Mouse (Mus musculus) adrenal gland, adult 2 months (tissue): Measurements from ENCODE around the gene Naglu. TPM values are rescaled to one million over a fixed set of nuclear protein-coding genes. Genes with fewer than 3 reads are reported as not detected.

ENCODE experiments used
- DNase-seq: peaks from one replicate; pipeline ENCODE4 v3.0.0; 2021
- polyA plus RNA-seq: library from polyadenylated mRNA; depleted of rRNA; stranded (reverse); fragments of >200 nt; gene quantifications from 2 replicates; pipeline ENCODE4 v1.2.3, GENCODE M21; 2012
- total RNA-seq, 2 experiments: library from RNA; stranded (reverse); gene quantifications; 2 replicates each; pipeline ENCODE4 v1.2.3; 2021

The Naglu gene
- total and polyA plus RNA-seq, 3 experiments = 38.0 to 120 (median 42.5) TPM

- DNase-seq = peak; percentile 67
Observed at GRCm38 (mm10) chr11:101083083-101083697, 13.4 kb downstream of the Naglu start.

GRCm38 (mm10) chr11:101084246-101084645 is 14.4 kb downstream of the Naglu start:
- DNase-seq = no peak

GRCm38 (mm10) chr11:101084811-101085210 is 15.0 kb downstream of the Naglu start:
- DNase-seq = no peak

- peak; percentile 8 for DNase-seq
Observed at GRCm38 (mm10) chr11:101085617-101086322, 16.0 kb downstream of the Naglu start.

GRCm38 (mm10) chr11:101086323-101086674 is 16.5 kb downstream of the Naglu start:
- DNase-seq = peak; percentile 25

- DNase-seq = peak; percentile 94
Observed at GRCm38 (mm10) chr11:101086756-101087681, 17.2 kb downstream of the Naglu start, which contains the start of gene Mlx. TSS of gene Mlx (plus strand) at chr11:101087277.

- DNase-seq = no peak
Observed at GRCm38 (mm10) chr11:101087682-101088055, 17.9 kb downstream of the Naglu start.

GRCm38 (mm10) chr11:101089931-101090330 is 20.1 kb downstream of the Naglu start:
- peak; percentile 70 for DNase-seq

- no peak for DNase-seq
Observed at GRCm38 (mm10) chr11:101094930-101095313, 25.1 kb downstream of the Naglu start.

- peak; percentile 97 for DNase-seq
Observed at GRCm38 (mm10) chr11:101095314-101096024, 25.7 kb downstream of the Naglu start, which contains the start of gene Psmc3ip. TSS of gene Psmc3ip (minus strand) at chr11:101095436.

- no peak for DNase-seq
Observed at GRCm38 (mm10) chr11:101098231-101098630, 28.4 kb downstream of the Naglu start.

- DNase-seq = no peak
Observed at GRCm38 (mm10) chr11:101103011-101103410, 33.2 kb downstream of the Naglu start.

GRCm38 (mm10) chr11:101109351-101109750 is 39.5 kb downstream of the Naglu start:
- DNase-seq = no peak

- DNase-seq = no peak
Observed at GRCm38 (mm10) chr11:101110708-101111107, 40.9 kb downstream of the Naglu start.

GRCm38 (mm10) chr11:101111178-101111577 is 41.4 kb downstream of the Naglu start:
- DNase-seq = no peak

- no peak for DNase-seq
Observed at GRCm38 (mm10) chr11:101112186-101112585, 42.4 kb downstream of the Naglu start.

- no peak for DNase-seq
Observed at GRCm38 (mm10) chr11:101115564-101115963, 45.8 kb downstream of the Naglu start.

- DNase-seq = no peak
Observed at GRCm38 (mm10) chr11:101118105-101118504, 48.3 kb downstream of the Naglu start.

GRCm38 (mm10) chr11:101119131-101119760 is 49.4 kb downstream of the Naglu start:
- no peak for DNase-seq

- DNase-seq = peak; percentile 99
Observed at GRCm38 (mm10) chr11:101119761-101120544, 50.1 kb downstream of the Naglu start, which contains the start of the genes Retreg3 and Tubg1. TSS of gene Retreg3 (minus strand) at chr11:101119893. TSS of gene Tubg1 (plus strand) at chr11:101119938.
